Mouse (Mus musculus) ES-Bruce4 (cell line): ENCODE data around the gene Cpeb1. TPM values are rescaled to one million over a fixed set of nuclear protein-coding genes. Genes with fewer than 3 reads are reported as not detected.

Experiments used
- H3K27ac ChIP-seq: 2 replicates; pipeline ENCODE4 v1.5.1; 2012; ENCODE audit warnings: low read length, inconsistent platforms; ENCODE audit not compliant: insufficient read depth
- H3K27me3 ChIP-seq: 2 replicates; pipeline ENCODE4 v1.6.1; 2012; ENCODE audit warnings: mild to moderate bottlenecking, low read length, inconsistent platforms; ENCODE audit not compliant: control insufficient read depth, poor library complexity, insufficient read depth, severe bottlenecking
- H3K36me3 ChIP-seq: 2 replicates; pipeline ENCODE4 v1.6.1; 2012; ENCODE audit warnings: inconsistent platforms, mild to moderate bottlenecking, low read length, moderate library complexity; ENCODE audit not compliant: control insufficient read depth, poor library complexity, insufficient read depth, severe bottlenecking
- H3K4me1 ChIP-seq: one replicate; pipeline ENCODE4 v1.8.1; 2011; ENCODE audit warnings: low read length; ENCODE audit not compliant: control insufficient read depth, insufficient read depth
- H3K4me3 ChIP-seq: 2 replicates; pipeline ENCODE4 v1.5.1; 2011; ENCODE audit warnings: low read depth, mild to moderate bottlenecking, low read length
- H3K9ac ChIP-seq: 2 replicates; pipeline ENCODE4 v1.6.1; 2012; ENCODE audit warnings: low read depth, mild to moderate bottlenecking, inconsistent platforms; ENCODE audit not compliant: poor library complexity, severe bottlenecking
- H3K9me3 ChIP-seq: replicated peaks from 2 replicates; pipeline ENCODE4 v1.6.1; 2012; ENCODE audit warnings: mild to moderate bottlenecking, low read length, inconsistent platforms; ENCODE audit not compliant: control insufficient read depth, poor library complexity, insufficient read depth, severe bottlenecking
- CTCF ChIP-seq: IDR thresholded peaks from one replicate; pipeline ENCODE4 v1.8.1; 2011; ENCODE audit warnings: low read depth, low read length
- EP300 ChIP-seq: IDR thresholded peaks from 2 replicates; pipeline ENCODE4 v1.6.1; 2011; ENCODE audit warnings: low read depth, low read length; ENCODE audit not compliant: insufficient read depth
- POLR2A ChIP-seq: IDR thresholded peaks from one replicate; pipeline ENCODE4 v1.8.1; 2011; ENCODE audit warnings: low read length; ENCODE audit not compliant: insufficient read depth
- polyA plus RNA-seq: library from polyadenylated mRNA; stranded (reverse); fragments of >200 nt; gene quantifications from 2 replicates; pipeline ENCODE4 v1.2.4, GENCODE M21; 2011; ENCODE audit warnings: low read depth; ENCODE audit not compliant: missing spikeins, insufficient read depth, insufficient read length

Gene Cpeb1
- polyA plus RNA-seq, 1 experiment = 14.8 TPM

DNA sequence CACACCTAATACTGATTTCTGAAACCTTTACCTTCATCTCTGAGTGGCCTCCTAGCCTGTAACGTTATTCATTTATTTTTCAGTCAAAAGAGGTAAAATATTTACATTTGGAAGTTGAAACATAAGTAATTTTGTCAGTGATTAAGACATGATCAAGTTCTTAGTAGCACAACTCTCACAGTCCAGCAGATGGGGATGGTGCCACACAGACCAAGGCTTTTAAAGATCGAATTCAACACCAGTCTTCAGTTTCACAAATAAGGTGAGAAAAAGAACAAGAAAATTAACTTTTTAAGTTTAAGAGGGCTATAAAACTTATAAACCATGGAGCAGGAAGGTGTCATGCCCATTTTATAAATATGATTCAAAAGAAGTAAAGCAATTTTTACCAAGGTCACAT lies 56.3 kb downstream of the Cpeb1 start:
- Histone ChIP-seq H3K27ac (no peak overlapping the region), H3K9ac (no peak overlapping the region), H3K4me3 (no peak overlapping the region), H3K36me3 (no peaks in the 10 kb centered on the region), H3K9me3 (no peaks in the 10 kb centered on the region), H3K27me3 (no peaks in the 10 kb centered on the region), H3K4me1 (no peaks in the 10 kb centered on the region)
- TF ChIP-seq EP300 (no peak), CTCF (no peak), POLR2A (no peak)

GRCm38 (mm10) chr7:81379363-81379762 lies 75.9 kb downstream of the Cpeb1 start:
- H3K27me3 ChIP-seq = no peaks in the 10 kb centered on the region
- H3K9me3 ChIP-seq = no peaks in the 10 kb centered on the region
- H3K36me3 ChIP-seq = no peaks in the 10 kb centered on the region
- no peak overlapping the region for H3K4me3 ChIP-seq
- H3K4me1 ChIP-seq = no peaks in the 10 kb centered on the region
- no peak overlapping the region for H3K9ac ChIP-seq
- H3K27ac ChIP-seq = no peak overlapping the region
- TF ChIP-seq POLR2A (no peak), CTCF (no peak), EP300 (no peak)

GRCm38 (mm10) chr7:81372337-81372920 lies 82.8 kb downstream of the Cpeb1 start:
- H3K4me1 ChIP-seq = no peaks in the 10 kb centered on the region
- no peak overlapping the region for H3K4me3 ChIP-seq
- TF ChIP-seq CTCF (no peak), POLR2A (no peak), EP300 (no peak)
- no peaks in the 10 kb centered on the region for H3K9me3 ChIP-seq
- H3K9ac ChIP-seq = no peak overlapping the region
- H3K27ac ChIP-seq = no peak overlapping the region
- H3K27me3 ChIP-seq = no peaks in the 10 kb centered on the region
- H3K36me3 ChIP-seq = no peaks in the 10 kb centered on the region

GRCm38 (mm10) chr7:81371811-81372210 lies 83.5 kb downstream of the Cpeb1 start:
- H3K4me3 ChIP-seq = no peak overlapping the region
- H3K4me1 ChIP-seq = no peaks in the 10 kb centered on the region
- H3K9me3 ChIP-seq = no peaks in the 10 kb centered on the region
- no peak overlapping the region for H3K9ac ChIP-seq
- TF ChIP-seq POLR2A (no peak), EP300 (no peak), CTCF (no peak)
- H3K27me3 ChIP-seq = no peaks in the 10 kb centered on the region
- no peaks in the 10 kb centered on the region for H3K36me3 ChIP-seq
- H3K27ac ChIP-seq = no peak overlapping the region

- Histone ChIP-seq H3K9ac (no peak overlapping the region), H3K4me3 (no peak overlapping the region), H3K27me3 (no peaks in the 10 kb centered on the region), H3K27ac (no peak overlapping the region), H3K4me1 (no peaks in the 10 kb centered on the region), H3K36me3 (no peaks in the 10 kb centered on the region), H3K9me3 (no peaks in the 10 kb centered on the region)
- TF ChIP-seq CTCF = no peak
- TF ChIP-seq EP300 = no peak
- no peak for TF ChIP-seq POLR2A
These were observed 85.5 kb downstream of the Cpeb1 start for GRCm38 (mm10) chr7:81369724-81370123.

DNA sequence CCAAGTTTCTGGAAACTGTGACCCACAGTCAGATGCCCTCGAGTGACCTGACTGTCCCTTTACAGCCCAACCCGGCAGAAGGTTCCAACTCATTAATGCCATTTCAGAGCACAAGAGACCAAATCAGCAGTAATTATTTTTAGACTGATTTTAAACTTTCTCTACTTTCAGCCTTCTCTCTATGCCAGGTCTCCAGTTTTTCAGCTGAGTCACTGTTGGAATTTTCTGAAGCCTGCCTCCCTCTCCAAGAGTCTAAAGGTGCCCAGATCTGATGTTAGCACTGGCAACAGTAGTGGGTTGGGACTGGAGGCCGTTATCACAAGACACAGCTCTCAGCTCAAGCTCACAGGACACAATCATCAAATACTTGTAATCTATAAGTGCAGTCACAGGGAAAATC lies 87.3 kb downstream of the Cpeb1 start:
- H3K9ac ChIP-seq = no peak overlapping the region
- H3K4me1 ChIP-seq = no peaks in the 10 kb centered on the region
- no peaks in the 10 kb centered on the region for H3K27me3 ChIP-seq
- H3K27ac ChIP-seq = no peak overlapping the region
- H3K4me3 ChIP-seq = no peak overlapping the region
- H3K9me3 ChIP-seq = no peaks in the 10 kb centered on the region
- no peaks in the 10 kb centered on the region for H3K36me3 ChIP-seq
- TF ChIP-seq CTCF = no peak
- no peak for TF ChIP-seq EP300
- TF ChIP-seq POLR2A = no peak
